Mouse (Mus musculus) hindbrain, embryonic 13.5 days (tissue): Measurements from ENCODE around the gene Prr14. TPM values are rescaled to one million over a fixed set of nuclear protein-coding genes. Genes with fewer than 3 reads are reported as not detected.
"Not testable (repeated sequence)": the region's sequence is repeated elsewhere in the genome, so short reads cannot be mapped to it uniquely, and the experiment has no call there.

ENCODE experiments used
- ATAC-seq: fragments of 200-750 bp; cut with Nextera tagmentation; 2 replicates; pipeline ENCODE4 v1.8.0; 2017; ENCODE audit warnings: moderate TSS enrichment; ENCODE audit not compliant: low FRiP score
- H3K27ac ChIP-seq: fragments of 300-500 bp; sonication (generic); 2 replicates; pipeline ENCODE4 v1.5.1; 2015; ENCODE audit warnings: inconsistent platforms, mild to moderate bottlenecking, moderate library complexity
- H3K27me3 ChIP-seq: fragments of 300-500 bp; sonication (generic); 2 replicates; pipeline ENCODE4 v1.6.1; 2015; ENCODE audit warnings: mild to moderate bottlenecking, inconsistent platforms
- H3K36me3 ChIP-seq: fragments of 300-500 bp; sonication (generic); 2 replicates; pipeline ENCODE4 v1.6.1; 2015; ENCODE audit warnings: mild to moderate bottlenecking, inconsistent platforms
- H3K4me1 ChIP-seq: fragments of 300-500 bp; sonication (generic); replicated peaks from 2 replicates; pipeline ENCODE4 v1.6.1; 2015; ENCODE audit warnings: inconsistent platforms
- H3K4me2 ChIP-seq: fragments of 300-500 bp; sonication (generic); 2 replicates; pipeline ENCODE4 v1.6.1; 2015; ENCODE audit warnings: inconsistent platforms, mild to moderate bottlenecking, moderate library complexity
- H3K4me3 ChIP-seq: fragments of 300-500 bp; sonication (generic); 2 replicates; pipeline ENCODE4 v1.5.1; 2015; ENCODE audit warnings: mild to moderate bottlenecking, inconsistent platforms
- H3K9ac ChIP-seq: fragments of 300-500 bp; sonication (generic); 2 replicates; pipeline ENCODE4 v1.6.1; 2015; ENCODE audit warnings: mild to moderate bottlenecking, inconsistent platforms
- H3K9me3 ChIP-seq: fragments of 300-500 bp; sonication (generic); 2 replicates; pipeline ENCODE4 v1.6.1; 2016; ENCODE audit warnings: inconsistent platforms
- WGBS: fragments of 180-500 bp; shearing (Covaris S2); methylation state at CpG from one replicate; pipeline ENCODE4 v1.1.7; 2015; 5-methylcytosine and 5-hydroxymethylcytosine counted together
- polyA plus RNA-seq: library from polyadenylated mRNA; unstranded; fragments of >200 nt; fragmentation: Nextera tagmentation; extraction: Ambion mirVana; gene quantifications from 2 replicates; pipeline ENCODE4 v1.2.1, GENCODE M21; 2015

Prr14 gene
- polyA plus RNA-seq, 1 experiment from 2014 or later: 44.0 TPM

DNA sequence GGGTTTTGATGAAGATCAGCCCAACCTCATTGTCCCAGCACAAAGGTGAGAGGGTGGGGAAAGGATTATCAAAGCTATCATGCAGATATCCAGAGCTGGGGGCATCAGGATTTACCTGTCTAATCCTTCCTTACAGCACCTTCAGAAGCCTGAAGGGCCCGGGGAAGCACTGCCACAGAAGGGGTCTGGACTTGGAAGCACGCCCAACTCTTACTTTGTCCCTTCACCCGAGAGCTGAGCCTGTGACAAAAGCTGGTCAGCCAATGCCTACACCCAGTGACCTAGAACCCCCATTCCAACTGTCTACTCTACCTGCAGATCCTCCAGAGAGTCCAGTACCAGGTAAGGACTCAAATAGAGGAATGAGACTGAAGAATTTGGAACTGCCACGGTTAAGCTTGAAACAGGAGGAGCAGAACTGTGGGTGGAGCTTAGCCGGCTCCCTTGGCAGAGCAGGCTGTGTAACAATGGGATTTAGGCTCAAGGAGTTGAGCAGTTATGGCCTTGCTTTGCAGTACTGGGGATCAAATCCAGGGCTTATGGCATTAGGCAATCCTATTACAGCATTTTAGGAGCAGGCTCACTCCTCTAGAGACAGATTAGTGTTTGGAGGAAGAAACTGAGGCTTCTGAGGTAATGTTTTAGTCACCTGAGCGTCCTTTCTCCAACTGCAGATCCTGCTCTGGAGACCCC is 15.1 kb downstream of the Prr14 start:
- H3K27ac ChIP-seq: peak overlapping the region; percentile 18; the same call in 1 of the 2 replicates
- H3K4me1 ChIP-seq: peaks cover 35% of the 10 kb centered on the region
- H3K9ac ChIP-seq: peak overlapping the region; percentile 25; the same call in 1 of the 2 replicates
- no peak overlapping the region for H3K4me2 ChIP-seq
- no peaks in the 10 kb centered on the region for H3K27me3 ChIP-seq
- H3K4me3 ChIP-seq: no peak overlapping the region
- ATAC-seq: no peak
- WGBS: 89% methylated on average over 6 of the region's 6 CpGs
- H3K9me3 ChIP-seq: no peaks in the 10 kb centered on the region
- peaks cover 35% of the 10 kb centered on the region for H3K36me3 ChIP-seq

DNA sequence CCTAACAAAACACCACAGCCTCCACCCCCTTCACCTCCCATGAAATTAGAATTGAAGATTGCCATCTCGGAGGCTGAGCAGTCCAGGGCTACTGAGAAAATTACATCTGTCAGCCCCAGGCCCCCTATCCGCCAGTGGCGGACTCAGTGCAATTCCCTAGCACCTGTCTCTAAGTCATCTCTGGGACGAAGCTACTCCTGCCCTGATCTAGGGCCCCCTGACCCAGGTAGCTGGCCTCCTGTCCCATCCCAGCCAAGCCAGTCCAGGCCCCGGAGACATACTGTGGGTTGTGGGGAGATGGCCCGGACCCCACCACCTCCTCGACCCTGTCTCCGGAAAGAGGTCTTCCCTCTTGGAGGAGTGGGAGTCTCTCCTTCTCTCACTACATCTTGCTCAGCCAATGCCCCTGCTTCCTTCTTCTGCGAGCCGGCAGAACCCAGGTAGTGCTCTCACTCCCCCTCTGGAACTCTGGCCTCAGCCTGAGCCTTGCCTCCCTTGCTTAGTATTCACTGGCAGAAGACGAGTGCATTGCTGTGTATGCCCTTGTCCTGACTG is 15.9 kb downstream of the Prr14 start:
- Histone ChIP-seq H3K27me3 (no peaks in the 10 kb centered on the region), H3K4me1 (peaks cover 35% of the 10 kb centered on the region), H3K36me3 (peaks cover 35% of the 10 kb centered on the region), H3K4me2 (no peak overlapping the region), H3K4me3 (no peak overlapping the region), H3K9ac (no peak overlapping the region), H3K9me3 (no peaks in the 10 kb centered on the region), H3K27ac (peak overlapping the region; percentile 18; the same call in 1 of the 2 replicates)
- WGBS: 95% methylated on average over 11 of the region's 11 CpGs
- no peak for ATAC-seq

DNA sequence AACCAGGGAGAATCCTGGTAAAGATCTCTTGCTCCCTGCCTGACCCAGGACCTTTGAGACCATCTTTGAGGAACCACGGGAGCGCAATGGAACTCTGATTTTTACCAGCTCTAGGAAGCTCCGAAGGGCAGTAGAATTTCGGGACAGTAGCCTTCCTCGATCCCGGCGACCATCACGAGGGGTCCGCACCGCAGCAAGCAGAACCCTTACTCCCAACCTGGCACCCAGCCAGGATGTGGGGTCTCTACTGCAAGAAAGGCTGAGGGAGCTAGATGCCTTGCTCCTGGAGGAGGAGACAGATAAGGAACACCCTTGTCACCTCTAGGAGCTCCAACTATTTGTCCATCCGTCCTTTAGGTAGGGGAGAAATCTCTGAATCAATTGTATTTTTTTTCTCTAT is 16.9 kb downstream of the Prr14 start:
- no peak overlapping the region for H3K4me2 ChIP-seq
- no peak overlapping the region for H3K4me3 ChIP-seq
- H3K9ac ChIP-seq: no peak overlapping the region
- H3K4me1 ChIP-seq: peaks cover 46% of the 10 kb centered on the region
- H3K27ac ChIP-seq: no peak overlapping the region
- peaks cover 42% of the 10 kb centered on the region for H3K36me3 ChIP-seq
- no peak for ATAC-seq
- no peaks in the 10 kb centered on the region for H3K9me3 ChIP-seq
- 97% methylated on average over 11 of the region's 11 CpGs for WGBS
- H3K27me3 ChIP-seq: no peaks in the 10 kb centered on the region

- H3K4me1 ChIP-seq: peaks cover 47% of the 10 kb centered on the region
- H3K36me3 ChIP-seq: peaks cover 47% of the 10 kb centered on the region
- H3K9ac ChIP-seq: peak overlapping the region; percentile 99
- peak overlapping the region; percentile 94 for H3K27ac ChIP-seq
- WGBS: 78% methylated on average over 4 of the region's 4 CpGs
- no peaks in the 10 kb centered on the region for H3K9me3 ChIP-seq
- no peak for ATAC-seq
- no peaks in the 10 kb centered on the region for H3K27me3 ChIP-seq
- H3K4me3 ChIP-seq: peak overlapping the region; percentile 97
- peak overlapping the region; percentile 100 for H3K4me2 ChIP-seq
Observed at GRCm38 (mm10) chr7:127476855-127477254, 17.4 kb downstream of the Prr14 start.

GRCm38 (mm10) chr7:127477687-127478634 is 18.6 kb downstream of the Prr14 start:
- H3K36me3 ChIP-seq: peaks cover 57% of the 10 kb centered on the region
- peak overlapping the region; percentile 100 for H3K4me2 ChIP-seq
- H3K9me3 ChIP-seq: no peaks in the 10 kb centered on the region
- peak overlapping the region; percentile 99 for H3K9ac ChIP-seq
- peak; percentile 94 for ATAC-seq
- H3K4me3 ChIP-seq: peak overlapping the region; percentile 97
- H3K27me3 ChIP-seq: no peaks in the 10 kb centered on the region
- WGBS: under 1% methylated on average over 50 of the region's 50 CpGs
- H3K27ac ChIP-seq: peak overlapping the region; percentile 94
- peaks cover 46% of the 10 kb centered on the region for H3K4me1 ChIP-seq

DNA sequence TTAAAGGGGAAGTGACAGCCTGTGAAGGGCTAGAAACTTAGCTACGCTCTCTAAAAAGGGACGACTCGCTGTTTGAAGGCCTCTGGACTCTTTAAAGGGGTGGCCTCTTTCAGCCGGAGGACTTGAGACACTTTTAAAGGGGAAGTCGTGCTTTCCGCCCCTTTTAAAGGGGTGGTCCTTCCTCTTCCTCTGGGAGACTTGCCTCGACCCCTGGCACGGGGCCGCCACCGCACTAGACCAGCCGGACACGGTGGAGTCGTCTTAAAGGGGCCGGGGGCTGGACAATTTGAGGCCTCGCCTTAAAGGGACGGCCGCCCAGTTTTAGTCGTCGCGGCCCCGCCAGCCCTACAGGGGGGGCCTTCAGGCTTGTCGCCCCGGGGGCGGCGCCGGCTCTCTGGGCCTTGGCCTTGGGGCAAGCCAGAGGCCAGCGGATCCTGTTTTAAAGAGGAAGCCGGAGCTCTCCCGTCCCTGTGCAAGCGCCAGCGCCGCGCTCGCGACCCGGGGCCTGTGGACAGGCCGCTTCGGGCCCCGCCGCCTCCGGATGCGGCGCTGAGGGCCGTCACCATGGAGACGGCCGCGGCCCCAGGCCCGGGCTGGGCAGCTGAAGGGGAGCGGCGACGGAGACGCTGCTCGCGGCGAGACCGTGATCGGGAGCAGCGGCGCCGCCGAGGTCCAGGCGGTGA is 19.4 kb downstream of the Prr14 start, which contains the start of gene Fbrs:
TSS of gene Fbrs (plus strand) at position 565 of the 683 bp plus-strand sequence.
- peak; percentile 78 for ATAC-seq
- Histone ChIP-seq H3K9me3 (no peaks in the 10 kb centered on the region), H3K4me2 (peak within 1 kb of the TSS; percentile 100), H3K27ac (peak within 1 kb of the TSS; percentile 94), H3K9ac (peak within 1 kb of the TSS; percentile 99), H3K4me1 (peaks cover 44% of the 10 kb centered on the region), H3K36me3 (peaks cover 59% of the 10 kb centered on the region), H3K4me3 (peak within 1 kb of the TSS; percentile 97), H3K27me3 (no peaks in the 10 kb centered on the region)
- WGBS: under 1% methylated on average over 56 of the region's 62 CpGs

DNA sequence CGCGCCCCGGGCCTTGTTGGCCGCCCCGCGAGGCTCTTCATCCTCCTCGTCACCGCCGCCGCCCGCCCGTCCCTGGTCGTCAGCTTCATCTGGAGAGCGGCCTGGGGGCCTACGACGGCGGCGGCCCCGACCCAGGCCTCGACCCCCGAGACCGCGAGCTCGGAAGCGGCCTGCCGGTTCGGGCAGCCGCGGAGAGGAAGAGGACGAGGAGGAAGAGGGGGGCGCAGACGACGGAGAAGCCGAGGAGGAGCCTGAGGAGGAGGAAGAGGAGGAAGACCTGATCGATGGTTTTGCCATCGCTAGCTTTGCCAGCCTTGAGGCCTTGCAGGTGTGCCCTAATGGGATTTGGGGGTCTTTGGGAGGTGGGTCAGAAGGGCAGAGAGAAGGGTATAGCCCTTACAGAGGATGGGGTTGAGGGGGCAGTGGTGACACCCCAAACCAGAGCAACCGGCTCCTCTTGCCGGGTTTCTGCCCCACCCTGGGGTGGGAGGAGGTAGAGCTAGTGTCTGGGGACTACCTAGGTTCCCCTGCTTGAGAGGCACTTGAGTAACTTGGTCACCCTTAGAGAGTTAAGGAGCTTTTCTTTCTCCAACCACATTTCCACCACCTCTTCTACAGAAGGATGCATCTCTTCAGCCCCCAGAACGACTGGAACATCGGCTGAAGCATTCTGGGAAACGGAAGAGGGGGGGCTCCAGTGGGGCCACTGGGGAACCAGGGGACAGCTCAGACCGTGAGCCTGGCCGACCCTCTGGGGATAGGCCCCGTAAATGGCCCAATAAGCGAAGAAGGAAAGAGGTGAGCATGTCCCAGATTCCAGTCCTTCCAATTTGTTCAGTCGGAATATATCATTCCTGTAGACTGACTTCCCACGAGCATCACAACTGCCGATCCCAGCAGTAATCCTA is 20.2 kb downstream of the Prr14 start:
- Histone ChIP-seq H3K4me1 (peaks cover 44% of the 10 kb centered on the region), H3K36me3 (peaks cover 59% of the 10 kb centered on the region)
- WGBS: 5% methylated on average over 47 of the region's 48 CpGs

GRCm38 (mm10) chr7:127480321-127480720 is 20.9 kb downstream of the Prr14 start:
- peaks cover 44% of the 10 kb centered on the region for H3K4me1 ChIP-seq
- H3K36me3 ChIP-seq: peaks cover 59% of the 10 kb centered on the region
- H3K27ac ChIP-seq: no peak overlapping the region
- peak overlapping the region; percentile 97 for H3K4me3 ChIP-seq
- H3K9me3 ChIP-seq: no peaks in the 10 kb centered on the region
- ATAC-seq: no peak
- peak overlapping the region; percentile 99 for H3K9ac ChIP-seq
- no peaks in the 10 kb centered on the region for H3K27me3 ChIP-seq
- peak overlapping the region; percentile 100 for H3K4me2 ChIP-seq
- WGBS: 82% methylated on average over 2 of the region's 2 CpGs

More for the DNA sequence above, 20.2 kb downstream of the Prr14 start:
- Histone ChIP-seq H3K9ac (peak overlapping the region; percentile 99), H3K9me3 (no peaks in the 10 kb centered on the region), H3K27me3 (no peaks in the 10 kb centered on the region), H3K27ac (peak overlapping the region; percentile 94), H3K4me2 (peak overlapping the region; percentile 100), H3K4me3 (peak overlapping the region; percentile 97)
- ATAC-seq: no peak

DNA sequence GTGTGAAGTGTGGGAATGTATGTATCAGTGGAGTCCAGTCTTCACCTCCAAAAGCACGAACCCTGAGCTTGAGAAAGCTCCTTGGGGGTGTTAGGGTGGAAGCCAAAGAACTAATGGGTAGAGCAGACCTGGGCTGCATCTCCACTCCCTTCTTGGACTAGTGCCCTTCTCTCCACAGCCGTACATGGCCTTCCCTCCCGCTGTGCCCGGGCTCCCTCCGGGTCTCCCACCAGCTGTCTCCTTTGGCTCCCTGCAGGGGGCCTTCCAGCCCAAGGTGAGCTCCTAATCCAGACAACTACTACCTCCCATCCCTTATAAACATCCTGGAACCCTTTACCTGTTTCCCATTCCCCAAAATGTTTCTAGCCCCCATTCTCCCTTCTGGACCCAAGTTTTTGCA is 26.0 kb downstream of the Prr14 start:
- 74% methylated on average over 5 of the region's 5 CpGs for WGBS
- no peak overlapping the region for H3K9ac ChIP-seq
- H3K4me1 ChIP-seq: peaks cover 24% of the 10 kb centered on the region
- no peak for ATAC-seq
- H3K4me3 ChIP-seq: no peak overlapping the region
- H3K27me3 ChIP-seq: no peaks in the 10 kb centered on the region
- no peaks in the 10 kb centered on the region for H3K9me3 ChIP-seq
- H3K4me2 ChIP-seq: no peak overlapping the region
- H3K27ac ChIP-seq: no peak overlapping the region
- H3K36me3 ChIP-seq: peaks cover 94% of the 10 kb centered on the region

DNA sequence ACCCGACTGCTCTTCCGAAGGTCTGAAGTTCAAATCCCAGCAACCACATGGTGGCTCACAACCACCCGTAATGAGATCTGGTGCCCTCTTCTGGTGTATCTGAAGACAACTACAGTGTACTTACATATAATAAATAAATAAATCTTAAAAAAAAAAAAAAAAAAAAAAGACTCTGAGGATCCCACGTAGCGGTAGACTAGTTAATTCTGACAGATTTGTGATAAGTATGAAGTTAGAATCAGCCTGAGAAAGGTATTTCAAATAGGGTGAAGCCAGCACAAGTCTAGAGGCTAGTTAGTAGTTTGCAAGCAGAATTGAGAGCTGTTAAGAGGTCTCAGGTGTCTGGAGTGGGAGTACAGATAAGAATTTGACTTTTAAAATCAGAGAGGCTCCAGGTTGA is 29.0 kb downstream of the Prr14 start:
- not testable (repeated sequence) for ATAC-seq, H3K4me3 ChIP-seq, H3K4me1 ChIP-seq, H3K27me3 ChIP-seq, H3K27ac ChIP-seq, H3K4me2 ChIP-seq, H3K9ac ChIP-seq, H3K9me3 ChIP-seq
- WGBS: 86% methylated on average over 5 of the region's 5 CpGs
- H3K36me3 ChIP-seq: peaks cover 93% of the 10 kb centered on the region

DNA sequence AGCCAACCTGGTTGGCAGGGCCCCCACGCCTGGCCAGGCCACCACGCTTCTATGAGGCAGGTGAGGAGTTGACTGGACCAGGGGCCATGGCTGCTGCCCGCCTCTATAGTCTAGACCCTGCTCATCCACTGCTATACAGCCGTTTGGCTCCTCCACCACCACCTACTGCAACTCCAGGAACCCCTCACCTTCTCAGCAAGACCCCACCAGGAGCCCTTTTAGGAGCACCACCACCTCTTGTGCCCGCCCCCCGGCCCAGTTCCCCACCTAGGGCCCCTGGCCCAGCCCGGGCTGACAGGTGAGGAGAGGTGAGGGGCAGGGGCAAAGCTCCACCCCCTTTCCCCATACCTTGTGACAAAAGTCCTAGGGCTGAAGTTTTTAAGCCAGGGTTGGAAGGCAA is 30.6 kb downstream of the Prr14 start:
- no peak overlapping the region for H3K9ac ChIP-seq
- H3K4me1 ChIP-seq: no peaks in the 10 kb centered on the region
- H3K27me3 ChIP-seq: no peaks in the 10 kb centered on the region
- no peak for ATAC-seq
- WGBS: over 99% methylated on average over 7 of the region's 7 CpGs
- H3K4me3 ChIP-seq: no peak overlapping the region
- H3K36me3 ChIP-seq: peaks cover 77% of the 10 kb centered on the region
- no peak overlapping the region for H3K27ac ChIP-seq
- no peaks in the 10 kb centered on the region for H3K9me3 ChIP-seq
- no peak overlapping the region for H3K4me2 ChIP-seq
